Mouse (Mus musculus) ovary, adult 18-20 months (tissue): Measurements from ENCODE around the gene Phf19.

Source experiments
- DNase-seq: peaks from one replicate; pipeline ENCODE4 v3.0.0; 2022; ENCODE audit warnings: low spot score, mixed read lengths

The Phf19 gene

DNA sequence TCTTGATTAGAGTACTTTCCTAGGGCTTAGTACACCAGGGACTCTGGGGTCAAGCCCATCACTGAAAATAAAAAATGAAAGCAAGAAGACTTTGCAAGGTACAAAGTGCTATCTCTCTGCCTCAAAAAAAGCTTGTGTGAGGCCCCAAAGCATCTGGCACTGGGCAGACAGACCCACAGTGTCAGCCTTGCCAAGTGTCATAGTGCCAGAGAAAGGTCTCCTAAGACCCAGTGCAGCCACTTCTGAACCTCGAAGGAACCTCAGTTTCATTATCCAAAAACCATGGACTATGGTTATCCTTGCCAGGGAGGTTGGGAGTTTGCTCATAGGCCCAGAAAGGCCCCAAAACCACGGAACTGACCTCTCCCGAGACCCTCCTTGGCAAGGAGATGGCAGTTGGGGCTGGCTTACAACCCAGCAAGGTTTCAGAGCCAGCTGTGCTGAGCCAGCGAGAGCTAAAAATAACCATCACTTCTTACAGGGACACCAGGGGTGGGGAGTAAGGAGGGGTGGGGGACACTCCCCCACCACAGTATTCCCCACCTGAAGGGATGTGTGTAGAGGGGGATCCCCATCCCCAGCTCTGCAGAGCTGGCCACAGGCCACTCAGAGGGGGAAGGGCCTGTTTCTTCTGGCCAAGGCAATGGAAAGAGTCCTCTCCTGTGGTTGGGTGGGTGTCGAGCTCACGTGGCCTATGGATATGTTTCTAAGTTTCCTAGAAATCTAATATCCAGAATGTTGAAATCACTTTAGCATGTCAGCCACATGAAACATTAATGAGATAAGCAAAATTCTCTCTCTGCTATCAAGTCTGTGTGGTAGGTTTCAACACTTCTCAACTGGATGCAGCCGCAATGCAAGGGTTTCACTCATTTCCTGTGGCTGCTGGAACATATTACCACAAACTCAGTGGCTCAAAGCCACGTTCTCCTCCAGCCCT lies 24.7 kb upstream of the Phf19 start:
- no peak for DNase-seq

DNA sequence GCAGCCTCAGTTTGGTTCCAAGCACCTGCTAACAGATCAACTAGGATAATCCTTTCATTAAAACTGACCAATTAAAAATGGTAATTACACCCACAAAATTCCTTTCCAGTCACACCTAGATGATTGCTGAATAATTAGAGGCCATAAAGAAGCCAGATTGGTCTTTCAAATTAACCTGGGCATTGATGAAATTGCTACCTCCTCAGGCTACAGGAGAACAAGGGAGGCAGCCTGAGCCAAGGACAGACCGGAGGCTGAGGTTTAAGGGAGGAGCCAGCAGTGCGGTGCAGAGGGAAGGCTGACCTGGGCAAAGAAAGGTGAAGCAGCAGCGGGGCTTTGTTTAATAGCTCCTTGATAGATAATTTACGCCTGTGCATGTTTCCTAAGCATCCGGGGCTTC lies 23.6 kb upstream of the Phf19 start:
- DNase-seq: no peak

GRCm38 (mm10) chr2:34927320-34927719 lies 13.5 kb upstream of the Phf19 start:
- DNase-seq: no peak

DNA sequence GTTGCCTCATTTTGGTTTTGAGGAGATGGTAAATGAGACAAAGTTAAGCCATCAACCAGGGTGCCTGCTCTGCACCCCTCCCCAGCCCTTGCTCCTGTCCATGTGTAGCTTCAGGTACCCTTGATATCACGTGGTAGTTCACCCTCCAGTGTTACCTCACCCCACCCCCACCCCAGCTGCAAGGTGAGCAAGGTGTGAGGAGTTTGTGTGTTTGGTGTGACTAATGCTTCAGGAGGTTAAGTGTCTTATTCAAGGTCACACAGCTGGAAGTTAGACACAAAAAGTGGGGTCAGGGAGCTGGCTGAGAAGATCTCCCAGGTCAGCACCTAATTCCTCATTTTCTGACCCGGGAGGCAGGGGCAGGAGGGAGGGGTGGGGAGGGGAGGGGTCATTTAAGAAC lies 8.9 kb upstream of the Phf19 start:
- no peak for DNase-seq

GRCm38 (mm10) chr2:34920144-34920543 lies 6.3 kb upstream of the Phf19 start:
- DNase-seq: no peak

- DNase-seq: no peak
Observed at GRCm38 (mm10) chr2:34915103-34915502, 1.3 kb upstream of the Phf19 start.

- DNase-seq: no peak
Observed at GRCm38 (mm10) chr2:34914823-34915082, 927 bp upstream of the Phf19 start.

GRCm38 (mm10) chr2:34914069-34914822 lies 420 bp upstream of the Phf19 start:
- no peak for DNase-seq

GRCm38 (mm10) chr2:34912613-34913012 lies 1.2 kb downstream of the Phf19 start:
- no peak for DNase-seq

DNA sequence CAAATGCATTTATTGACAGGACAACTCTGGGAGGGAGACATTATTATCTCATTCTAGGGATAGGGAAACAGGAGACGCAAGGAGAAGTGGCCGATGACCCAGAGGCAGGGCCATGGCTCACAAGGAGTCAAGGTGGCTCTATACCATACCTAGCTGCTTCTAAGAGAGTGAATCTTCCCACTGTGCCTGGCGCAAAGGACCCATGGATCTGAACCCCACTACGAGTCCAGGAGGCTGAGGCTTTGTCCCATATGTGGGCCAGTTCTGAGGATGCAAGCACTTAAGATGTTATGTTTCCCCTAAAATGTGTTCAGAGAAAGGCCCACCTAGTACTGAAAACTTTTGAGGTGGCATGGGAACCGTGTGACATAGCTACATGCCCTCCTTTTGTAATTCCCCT lies 2.0 kb downstream of the Phf19 start:
- no peak for DNase-seq

DNA sequence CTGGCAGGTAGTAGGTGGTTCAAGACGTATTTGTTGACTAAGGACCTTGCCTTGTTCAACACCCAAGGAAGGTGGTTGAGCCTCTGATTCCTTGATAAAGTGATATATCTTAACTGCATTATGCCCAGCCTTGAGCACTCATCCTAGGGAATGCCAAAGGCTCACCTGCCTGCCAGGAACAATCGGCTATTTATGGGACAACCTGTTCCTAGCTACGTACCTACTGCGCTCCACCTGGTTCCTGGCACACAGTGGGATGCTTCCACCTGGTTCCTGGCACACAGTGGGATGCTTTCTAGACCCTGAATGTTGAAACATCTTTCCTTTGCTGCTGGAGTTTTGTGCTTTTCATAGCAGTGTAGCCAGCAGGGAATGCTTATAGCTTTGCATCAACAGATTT lies 4.1 kb downstream of the Phf19 start:
- DNase-seq: no peak

DNA sequence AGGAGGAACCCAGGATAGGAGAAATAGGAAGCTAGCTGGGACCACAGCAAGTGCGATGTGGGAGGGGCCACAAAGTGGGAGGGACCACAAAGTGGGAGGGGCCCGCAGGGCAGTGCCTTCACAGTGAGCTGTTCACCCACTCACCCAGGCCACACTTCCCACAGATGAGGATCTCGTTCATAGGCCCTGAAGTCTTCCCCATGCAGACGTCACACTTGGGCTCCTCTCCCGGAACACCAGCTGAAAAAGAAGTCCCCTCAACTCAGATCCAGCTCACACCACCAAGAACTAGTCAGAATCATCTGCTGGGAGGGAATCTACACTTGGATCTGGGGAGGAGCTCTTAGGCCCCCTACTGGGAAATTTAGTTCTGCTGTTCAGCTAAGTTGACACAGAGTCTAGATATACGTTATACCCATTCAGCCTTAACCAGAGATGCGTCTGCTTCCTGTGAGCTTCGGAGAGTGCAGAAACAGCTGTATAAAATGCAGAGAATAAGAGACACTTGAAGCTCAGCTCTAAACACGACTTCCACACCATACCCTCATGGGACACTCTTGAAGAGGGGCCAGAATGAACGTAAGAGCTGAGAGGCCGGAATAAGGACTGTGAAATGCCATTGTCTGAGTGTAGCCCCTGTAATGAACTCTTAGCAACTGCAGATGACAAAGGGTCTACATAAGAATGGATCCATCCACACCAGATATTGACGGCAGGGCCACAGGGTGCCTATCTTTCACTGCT lies 6.8 kb downstream of the Phf19 start:
- no peak for DNase-seq

- no peak for DNase-seq
Observed at GRCm38 (mm10) chr2:34906426-34906825, 7.4 kb downstream of the Phf19 start.

- DNase-seq: peak; percentile 96
Observed at GRCm38 (mm10) chr2:34904849-34905542, 8.8 kb downstream of the Phf19 start.

GRCm38 (mm10) chr2:34903652-34904405 lies 10.0 kb downstream of the Phf19 start:
- DNase-seq: no peak

DNA sequence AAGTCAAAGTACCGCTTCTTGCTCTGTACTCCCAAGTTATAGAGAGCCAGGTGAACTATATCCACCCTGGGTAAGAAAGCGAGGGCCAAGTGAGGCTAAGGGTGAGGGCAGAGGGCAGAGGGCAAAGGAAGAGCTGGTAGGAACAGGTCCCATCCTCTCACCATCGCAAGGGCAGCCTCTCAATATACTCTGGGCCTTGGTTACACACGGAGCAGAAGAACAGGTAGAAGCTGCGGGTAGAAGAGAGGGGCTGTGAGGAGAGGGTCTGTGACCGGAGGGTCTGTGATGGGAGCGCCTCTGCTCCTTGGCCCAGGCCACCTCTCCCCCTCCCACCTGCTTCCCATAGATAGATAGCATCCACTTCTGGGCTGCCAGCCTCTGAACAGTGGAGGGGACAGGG lies 10.6 kb downstream of the Phf19 start:
- no peak for DNase-seq

GRCm38 (mm10) chr2:34902731-34903130 lies 11.1 kb downstream of the Phf19 start:
- no peak for DNase-seq

- no peak for DNase-seq
Observed at GRCm38 (mm10) chr2:34901726-34902125, 12.1 kb downstream of the Phf19 start.

DNA sequence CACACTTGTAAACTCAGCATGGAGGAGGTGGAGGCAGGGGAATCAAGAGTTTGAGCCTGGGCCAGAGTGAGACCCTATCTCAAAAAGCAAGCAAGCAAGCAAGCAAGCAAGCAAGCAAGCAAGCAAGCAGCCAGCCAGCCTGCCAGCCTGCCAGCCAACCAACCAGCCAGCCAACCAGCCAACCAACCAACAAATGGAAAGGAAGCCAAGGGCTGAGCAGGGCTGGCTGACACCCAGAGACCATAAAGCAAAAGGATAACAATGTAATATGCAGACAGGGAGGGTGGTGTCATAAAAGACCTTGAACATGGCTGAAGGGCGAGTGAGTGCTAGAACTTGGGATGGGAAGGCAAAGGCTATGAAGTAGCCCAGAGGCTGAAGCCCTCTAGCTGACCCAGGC lies 13.4 kb downstream of the Phf19 start:
- peak; percentile 34 for DNase-seq

DNA sequence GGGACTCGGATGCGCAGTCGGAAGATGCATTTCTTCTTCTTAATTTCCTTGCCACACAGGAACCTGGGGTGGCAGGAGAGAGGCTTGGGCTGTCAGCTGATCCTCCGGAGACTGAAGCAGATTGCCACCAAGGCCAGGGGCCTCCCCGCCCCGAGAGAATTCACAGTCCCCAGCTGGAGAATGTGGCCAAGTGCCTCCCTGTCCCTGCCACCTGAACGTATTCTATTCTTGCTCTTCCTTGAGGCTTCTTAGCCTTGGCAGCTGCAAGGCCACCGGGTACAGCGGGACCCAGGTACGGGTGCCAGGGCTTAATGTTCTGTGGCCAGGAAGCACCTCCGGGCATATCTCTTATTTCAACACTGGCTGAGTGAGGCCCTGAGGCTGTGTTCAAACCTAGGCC lies 14.1 kb downstream of the Phf19 start:
- no peak for DNase-seq

DNA sequence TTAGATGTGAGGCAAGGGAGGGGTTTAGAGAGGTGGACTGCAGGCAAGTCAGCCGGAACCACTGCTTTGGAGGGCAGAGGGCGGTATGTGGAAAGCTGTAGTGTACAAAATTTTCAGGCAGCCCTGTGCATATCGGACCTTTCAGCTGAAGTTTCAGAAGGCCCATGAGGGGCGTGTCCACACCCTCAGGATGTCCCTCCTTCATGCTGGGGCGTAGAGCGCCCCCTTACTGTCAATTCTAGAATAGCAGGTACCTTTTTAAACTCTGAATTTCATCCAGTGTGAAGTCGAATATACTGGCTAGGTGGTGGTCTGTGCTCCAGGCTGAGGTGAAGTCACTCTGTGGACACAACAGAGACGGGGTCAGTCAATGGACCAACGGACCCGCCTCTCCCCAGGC lies 16.0 kb downstream of the Phf19 start:
- no peak for DNase-seq
